Mouse (Mus musculus) E14TG2a.4 (cell line): ENCODE measurements at regions not wholly inside any gene's neighbourhood (a gene's known extent, or its start where the extent isn't known, plus 50 kb on each side); places are given as distances from the start of the nearest gene placed in this dataset.

Experiments used
- H3K27me3 ChIP-seq: 2 replicates; pipeline ENCODE4 v1.6.1; 2014; ENCODE audit warnings: low read length, control low read depth; ENCODE audit not compliant: insufficient read depth
- H3K36me3 ChIP-seq: 2 replicates; pipeline ENCODE4 v1.6.1; 2014; ENCODE audit warnings: low read length, control low read depth; ENCODE audit not compliant: insufficient read depth
- H3K4me1 ChIP-seq: replicated peaks from 2 replicates; pipeline ENCODE4 v1.6.1; 2014; ENCODE audit warnings: low read depth, low read length, control low read depth
- H3K4me3 ChIP-seq: replicated peaks from 2 replicates; pipeline ENCODE4 v1.5.1; 2014; ENCODE audit warnings: mild to moderate bottlenecking, low read length
- H3K9me3 ChIP-seq: 2 replicates; pipeline ENCODE4 v1.6.1; 2014; ENCODE audit warnings: low read length, control low read depth
- CTCF ChIP-seq: conservative IDR thresholded peaks from 2 replicates; pipeline ENCODE4 v1.5.1; 2014; ENCODE audit warnings: low read length
- NANOG ChIP-seq: IDR thresholded peaks from 2 replicates; pipeline ENCODE4 v1.6.1; 2014; ENCODE audit warnings: borderline replicate concordance, low read length, mixed read lengths
- POU5F1 ChIP-seq: IDR thresholded peaks from 2 replicates; pipeline ENCODE4 v1.6.1; 2014; ENCODE audit warnings: low read length, borderline replicate concordance

GRCm38 (mm10) chr6:100145869-100146268 lies 141.4 kb downstream of the Rybp start:
- H3K36me3 ChIP-seq = no peaks in the 10 kb centered on the region

DNA sequence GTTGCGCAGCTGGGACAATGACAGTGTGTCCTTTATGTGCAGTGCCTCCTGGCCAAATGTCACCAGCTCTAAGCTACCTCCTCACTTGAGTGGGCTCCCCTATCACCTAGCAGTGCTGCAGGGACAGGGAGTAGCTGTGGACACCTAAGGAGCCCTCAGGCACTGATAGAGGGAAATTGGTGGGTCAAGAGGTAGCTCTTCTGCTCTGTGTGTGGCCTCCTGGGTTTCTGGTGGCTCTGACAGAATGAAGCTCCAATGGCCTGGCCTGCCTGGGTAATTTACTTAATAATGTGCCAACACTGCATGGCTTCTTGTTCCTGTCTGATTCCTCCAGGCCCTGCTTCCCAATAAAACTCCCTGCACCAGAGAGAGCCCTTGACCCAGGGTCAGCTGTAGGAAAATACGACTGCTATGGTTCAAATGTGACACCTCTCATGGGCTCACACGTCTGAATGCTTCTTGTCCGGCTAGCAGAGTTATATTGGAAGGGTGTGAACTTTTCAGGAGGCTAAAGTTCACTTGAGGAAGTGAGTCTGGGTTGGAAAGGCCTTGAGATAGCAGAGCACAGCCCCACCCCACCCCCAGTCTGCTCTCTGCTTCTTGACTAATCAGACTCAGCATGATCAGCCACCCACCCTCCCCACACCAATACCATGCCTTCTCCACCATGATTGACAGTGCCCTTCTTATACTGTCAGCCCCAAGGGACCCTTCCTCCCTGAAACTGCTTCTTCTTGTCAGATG lies 142.6 kb downstream of the Rybp start:
- H3K4me3 ChIP-seq = 0 out of 2 replicates have a peak overlapping the region, but pooled peaks have one; percentile 13
- 0 out of 2 replicates have a peak, but pooled peaks cover 3% of the 10 kb centered on the region for H3K9me3 ChIP-seq
- peaks cover 32% of the 10 kb centered on the region for H3K27me3 ChIP-seq
- peaks cover 37% of the 10 kb centered on the region for H3K4me1 ChIP-seq
- TF ChIP-seq POU5F1 = no peak
- no peaks in the 10 kb centered on the region for H3K36me3 ChIP-seq

More at GRCm38 (mm10) chr6:100145869-100146268, 141.4 kb downstream of the Rybp start:
- Histone ChIP-seq H3K4me1 (peaks cover 35% of the 10 kb centered on the region), H3K9me3 (0 out of 2 replicates have a peak, but pooled peaks cover 3% of the 10 kb centered on the region), H3K27me3 (peaks cover 28% of the 10 kb centered on the region), H3K4me3 (no peak overlapping the region)
- no peak for TF ChIP-seq CTCF
- TF ChIP-seq NANOG = no peak
- no peak for TF ChIP-seq POU5F1

GRCm38 (mm10) chr6:100143586-100144301 lies 143.5 kb downstream of the Rybp start:
- no peaks in the 10 kb centered on the region for H3K36me3 ChIP-seq
- peaks cover 39% of the 10 kb centered on the region for H3K4me1 ChIP-seq
- H3K9me3 ChIP-seq = 0 out of 2 replicates have a peak, but pooled peaks cover 3% of the 10 kb centered on the region
- H3K27me3 ChIP-seq = peaks cover 34% of the 10 kb centered on the region
- H3K4me3 ChIP-seq = peak overlapping the region; percentile 46
- TF ChIP-seq NANOG (peak; percentile 13; the same call in 1 of the 2 replicates), CTCF (no peak)

DNA sequence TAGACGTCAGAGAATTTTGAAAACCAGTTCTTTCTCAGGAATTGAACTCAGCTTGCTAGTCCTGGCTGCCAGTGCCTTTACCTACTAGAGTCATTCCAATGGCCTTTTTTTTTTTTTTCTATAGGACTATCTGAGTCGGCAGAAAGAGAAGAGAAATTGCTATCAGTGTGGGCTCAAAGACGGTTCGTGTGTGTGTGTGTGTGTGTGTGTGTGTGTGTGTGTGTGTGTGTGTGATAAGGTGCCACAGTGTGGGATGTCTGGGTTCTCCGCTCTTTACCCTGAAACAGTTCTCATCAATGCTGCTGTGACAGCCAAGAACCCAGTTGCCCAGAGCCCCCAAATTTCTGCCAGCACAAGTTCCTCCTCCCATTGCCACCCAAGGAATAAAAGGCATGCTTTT lies 146.1 kb downstream of the Rybp start:
- no peaks in the 10 kb centered on the region for H3K9me3 ChIP-seq
- peaks cover 39% of the 10 kb centered on the region for H3K4me1 ChIP-seq
- H3K36me3 ChIP-seq = no peaks in the 10 kb centered on the region
- H3K27me3 ChIP-seq = peaks cover 36% of the 10 kb centered on the region
- TF ChIP-seq NANOG (no peak), CTCF (no peak), POU5F1 (no peak)
- no peak overlapping the region for H3K4me3 ChIP-seq

- H3K27me3 ChIP-seq = peaks cover 31% of the 10 kb centered on the region
- H3K36me3 ChIP-seq = no peaks in the 10 kb centered on the region
- peaks cover 35% of the 10 kb centered on the region for H3K4me1 ChIP-seq
- no peak overlapping the region for H3K4me3 ChIP-seq
- TF ChIP-seq NANOG = no peak
- TF ChIP-seq POU5F1 = no peak
- no peak for TF ChIP-seq CTCF
- H3K9me3 ChIP-seq = no peaks in the 10 kb centered on the region
These were observed 146.6 kb downstream of the Rybp start for GRCm38 (mm10) chr6:100140581-100141114.

DNA sequence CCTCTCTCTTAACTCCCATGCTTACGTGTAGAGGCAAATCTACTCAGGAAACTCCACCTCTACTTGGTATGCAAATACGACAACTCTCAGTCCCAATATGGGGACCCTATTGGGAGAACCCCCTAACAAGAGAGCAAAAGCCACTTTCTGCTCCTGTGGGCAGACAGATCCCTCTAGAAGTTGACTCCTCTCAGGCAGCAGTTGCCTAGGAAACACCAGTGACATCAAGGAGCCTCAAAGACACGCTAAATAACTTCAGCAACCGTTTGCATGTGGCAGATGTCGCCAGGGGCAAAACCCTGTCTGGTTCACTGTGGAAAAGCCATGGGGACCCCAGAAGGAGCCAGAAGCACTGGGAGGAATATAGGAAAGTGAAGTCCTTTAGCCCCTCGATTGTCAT lies 147.5 kb downstream of the Rybp start:
- TF ChIP-seq NANOG (no peak), CTCF (no peak), POU5F1 (no peak)
- peaks cover 34% of the 10 kb centered on the region for H3K27me3 ChIP-seq

GRCm38 (mm10) chr6:100138659-100139058 lies 148.6 kb downstream of the Rybp start:
- no peak for TF ChIP-seq NANOG
- TF ChIP-seq CTCF = no peak
- TF ChIP-seq POU5F1 = no peak
- Histone ChIP-seq H3K9me3 (no peaks in the 10 kb centered on the region), H3K36me3 (no peaks in the 10 kb centered on the region), H3K4me1 (peaks cover 16% of the 10 kb centered on the region), H3K4me3 (no peak overlapping the region), H3K27me3 (peaks cover 34% of the 10 kb centered on the region)

More for the DNA sequence above, 147.5 kb downstream of the Rybp start:
- no peak overlapping the region for H3K4me3 ChIP-seq
- H3K36me3 ChIP-seq = no peaks in the 10 kb centered on the region
- peaks cover 27% of the 10 kb centered on the region for H3K4me1 ChIP-seq
- no peaks in the 10 kb centered on the region for H3K9me3 ChIP-seq

GRCm38 (mm10) chr6:100135177-100135576 lies 152.1 kb downstream of the Rybp start:
- peaks cover 23% of the 10 kb centered on the region for H3K27me3 ChIP-seq
- TF ChIP-seq POU5F1 (no peak), NANOG (no peak), CTCF (no peak)
- H3K4me1 ChIP-seq = peaks cover 5% of the 10 kb centered on the region; the same call in 1 of the 2 replicates
- H3K4me3 ChIP-seq = no peak overlapping the region
- no peaks in the 10 kb centered on the region for H3K9me3 ChIP-seq
- no peaks in the 10 kb centered on the region for H3K36me3 ChIP-seq
